Mouse (Mus musculus) layer of hippocampus, postnatal 36 days (tissue): ENCODE results near the gene B230219D22Rik. TPM values are rescaled to one million over a fixed set of nuclear protein-coding genes. Genes with fewer than 3 reads are reported as not detected.
"Not testable (repeated sequence)": the region's sequence is repeated elsewhere in the genome, so short reads cannot be mapped to it uniquely, and the experiment has no call there.

ENCODE experiments used
- DNase-seq, 2 experiments: peaks; one replicate each; pipeline ENCODE4 v3.0.0; 2022
- total RNA-seq, 2 experiments: library from RNA; stranded (reverse); gene quantifications; 2 replicates each; pipeline ENCODE4 v1.2.3; 2021

Gene B230219D22Rik
- total RNA-seq, result 10 to 100 TPM; 80.7 to 84.1 TPM

DNA sequence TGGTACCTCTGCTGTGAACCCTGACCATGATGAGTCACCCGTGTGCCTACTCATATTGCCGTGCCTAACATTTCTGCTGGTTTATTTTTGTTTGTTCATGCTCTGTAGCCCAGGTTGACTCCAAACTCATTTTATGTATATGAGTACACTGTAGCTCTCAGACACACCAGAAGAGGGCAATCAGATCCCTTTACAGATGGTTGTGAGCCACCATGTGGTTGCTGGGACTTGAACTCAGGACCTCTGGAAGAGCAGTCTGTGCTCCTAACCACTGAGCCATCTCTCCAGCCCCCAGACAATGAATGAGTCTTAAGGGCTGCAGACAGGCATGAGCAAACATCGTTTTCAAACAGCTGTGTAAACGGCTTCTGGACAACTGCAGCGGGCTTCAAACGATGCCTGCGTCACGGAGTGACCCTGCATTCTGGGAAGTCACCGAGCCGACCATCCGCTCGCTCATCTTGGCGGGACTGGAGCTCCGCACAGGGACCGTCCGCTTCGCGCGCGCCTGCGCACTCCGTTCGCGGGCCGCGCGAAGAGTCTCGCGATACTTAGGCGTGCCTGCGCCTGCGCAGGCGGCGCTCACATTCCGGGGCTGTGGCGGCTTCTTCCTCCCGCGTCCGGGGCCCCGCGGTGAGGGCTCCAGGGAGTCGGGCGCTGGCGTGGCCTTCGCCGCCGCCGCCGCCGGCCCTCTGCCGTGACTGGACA is at the start of gene B230219D22Rik:
Gene B230219D22Rik (plus strand): TSS at position 590 of the 708 bp plus-strand sequence.
- peak; percentile 87 to 89 for DNase-seq

DNA sequence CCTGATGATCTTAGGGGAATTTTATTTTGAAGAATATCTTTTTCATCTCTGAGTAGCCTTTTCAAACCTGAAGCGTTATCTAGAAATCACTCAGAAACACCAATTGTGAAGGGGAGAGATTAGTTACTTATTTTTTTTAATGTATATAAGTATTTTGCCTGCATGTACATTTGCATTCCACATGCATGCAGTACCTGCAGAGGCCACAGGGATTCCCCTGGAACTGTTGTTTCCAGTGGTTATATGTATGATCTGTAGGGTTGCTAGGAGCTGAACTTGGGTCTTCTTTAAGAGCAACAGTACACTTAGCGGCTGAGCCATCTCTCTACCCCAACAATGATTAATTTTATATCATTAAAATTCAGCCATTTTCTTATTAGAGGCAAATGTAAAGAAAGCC is 48.4 kb upstream of the B230219D22Rik start:
- no peak for DNase-seq

DNA sequence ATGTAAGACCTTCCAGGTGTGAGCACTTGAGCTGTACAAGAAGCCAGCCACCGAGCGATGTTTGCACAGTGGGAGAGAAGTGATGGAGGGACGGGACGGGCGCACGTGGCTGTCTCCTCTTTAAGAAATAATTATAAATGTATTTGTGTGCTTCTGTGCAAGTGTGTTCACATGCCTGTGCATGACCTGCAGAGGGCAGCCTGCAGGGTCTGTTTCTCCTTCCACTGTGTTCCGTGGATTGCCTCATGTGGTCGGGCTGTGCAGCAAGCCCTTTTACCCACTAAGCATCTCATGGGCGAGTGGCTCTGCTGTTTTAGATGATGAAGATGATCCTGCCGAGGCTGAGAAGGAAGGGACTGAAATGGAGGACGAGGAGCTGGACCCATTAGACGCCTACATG is 42.8 kb upstream of the B230219D22Rik start:
- DNase-seq, result no peak

DNA sequence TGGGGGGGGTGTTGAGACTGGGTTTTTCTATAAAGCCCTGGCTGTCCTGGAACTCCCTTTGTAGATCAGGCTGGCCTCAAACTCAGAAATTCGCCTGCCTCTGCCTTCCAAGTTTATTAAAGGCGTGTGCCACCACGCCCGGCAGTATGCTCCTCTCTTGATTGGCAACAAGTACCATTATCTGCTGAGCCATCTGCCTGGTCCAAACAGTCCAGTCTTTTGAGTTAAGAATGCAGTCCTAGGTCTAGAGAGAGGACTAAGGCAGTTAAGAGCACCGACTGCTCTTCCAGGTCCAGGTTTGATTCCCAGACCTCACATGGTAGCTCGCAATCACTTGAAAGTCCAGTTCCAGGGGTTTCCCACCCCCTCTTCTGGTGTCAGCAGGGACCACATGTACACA is 41.9 kb upstream of the B230219D22Rik start:
- no peak for DNase-seq

DNA sequence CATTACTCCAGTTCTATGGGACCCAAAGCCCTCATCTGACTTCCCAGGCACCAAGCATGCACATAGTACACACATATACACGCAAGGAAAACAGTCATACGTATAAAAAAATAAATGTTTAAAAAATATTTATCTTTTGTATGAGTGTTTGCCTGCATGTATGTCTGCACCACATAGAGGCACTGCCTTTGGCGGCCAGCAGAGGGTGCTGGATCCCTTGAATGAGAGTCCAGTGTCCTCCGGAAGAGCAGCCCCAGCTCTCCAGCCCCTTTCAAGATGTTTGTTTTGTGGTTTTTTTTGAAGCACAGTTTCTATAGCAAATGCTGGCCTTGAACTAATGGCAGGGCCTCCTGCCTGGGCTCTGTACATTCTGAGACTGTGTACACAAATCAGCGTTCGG is 24.4 kb upstream of the B230219D22Rik start:
- no peak for DNase-seq

DNA sequence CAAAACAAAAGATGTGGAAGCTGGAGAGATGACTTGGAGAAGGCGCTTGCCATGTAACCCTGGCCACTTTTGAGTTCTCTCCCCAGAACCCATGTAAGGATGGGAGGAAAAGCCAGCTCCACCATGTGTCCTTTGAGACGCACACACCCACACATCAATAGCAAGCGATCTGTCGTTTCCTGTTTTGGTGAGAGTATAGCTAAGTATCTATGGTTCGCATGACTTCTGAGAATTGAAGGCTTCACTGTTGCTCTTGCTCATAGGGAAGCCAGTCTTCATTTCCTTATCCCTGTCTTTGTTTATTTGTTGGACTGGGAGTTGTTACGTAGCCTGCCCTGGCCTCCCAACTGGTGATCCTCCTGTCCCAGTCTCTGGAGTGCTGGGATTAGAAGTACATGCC is 20.2 kb upstream of the B230219D22Rik start:
- no peak for DNase-seq

- DNase-seq, result no peak
These were observed 15.6 kb upstream of the B230219D22Rik start for GRCm38 (mm10) chr13:55677364-55677763.

DNA sequence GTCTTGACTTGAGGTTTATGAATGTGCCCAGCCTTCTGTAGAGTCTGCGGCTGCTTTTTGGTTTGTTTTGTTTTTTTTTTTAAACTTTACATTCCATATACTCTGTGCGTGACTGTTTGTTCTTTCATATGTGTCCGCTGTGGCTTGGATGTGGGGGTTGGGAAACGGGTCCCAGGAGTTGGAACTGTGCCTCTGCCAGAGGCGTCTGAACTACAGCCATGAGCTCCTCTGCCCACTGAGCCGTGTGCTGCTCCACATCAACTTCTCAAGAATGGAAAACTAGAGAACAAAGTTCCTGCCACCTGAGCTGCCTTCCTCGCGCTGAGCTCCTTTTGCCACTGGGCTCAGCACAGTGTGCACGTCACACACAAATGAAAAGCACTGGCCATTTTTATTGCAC is 10.7 kb upstream of the B230219D22Rik start:
- DNase-seq, result no peak

DNA sequence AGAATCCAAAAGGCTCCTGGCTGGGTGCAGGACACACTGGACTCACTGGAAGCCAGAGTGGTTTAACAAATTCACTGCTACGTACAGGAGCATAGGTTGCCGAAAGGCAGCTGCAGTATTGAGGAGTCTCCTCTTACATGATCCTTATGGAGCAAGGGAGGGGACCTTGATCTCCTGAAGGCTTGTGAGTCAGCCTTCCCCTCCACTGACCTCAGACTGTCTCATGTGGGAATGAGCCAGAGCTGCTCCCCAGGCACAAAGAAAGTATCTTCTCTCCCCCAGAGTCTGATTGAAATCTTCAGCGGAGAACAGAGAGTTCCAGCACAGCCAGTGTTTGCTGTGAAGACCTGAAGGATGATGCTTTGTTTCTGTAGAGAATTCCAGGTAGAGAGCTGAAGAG is 9.3 kb upstream of the B230219D22Rik start:
- no peak for DNase-seq

GRCm38 (mm10) chr13:55686107-55686633 is 6.8 kb upstream of the B230219D22Rik start:
- no peak for DNase-seq

GRCm38 (mm10) chr13:55687927-55688602 is 4.9 kb upstream of the B230219D22Rik start:
- no peak for DNase-seq

DNA sequence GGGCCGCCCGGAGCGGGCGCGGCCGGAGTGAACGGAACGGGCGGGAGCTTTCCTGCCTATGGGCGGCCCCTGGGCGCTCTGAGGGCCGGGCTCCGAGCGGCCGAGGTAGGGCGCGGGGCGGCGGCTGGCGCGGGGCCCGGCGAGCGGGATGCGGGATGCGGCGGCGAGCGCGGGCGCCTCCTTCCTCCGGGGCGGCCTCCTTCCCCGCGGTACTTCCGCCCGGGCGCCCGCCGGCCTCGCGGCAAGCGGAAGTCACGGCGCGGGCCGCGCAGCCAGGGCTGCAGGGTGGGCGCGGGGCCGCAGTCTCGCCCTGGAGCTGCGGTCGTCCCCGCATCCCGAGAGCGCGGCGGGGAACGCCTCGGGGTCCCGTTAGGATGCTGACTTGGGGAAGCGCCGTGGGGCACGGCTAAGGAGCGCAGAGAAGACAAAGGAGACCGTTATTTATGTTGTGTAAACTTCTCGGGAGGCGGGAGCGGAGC is 358 bp downstream of the B230219D22Rik start:
- no peak for DNase-seq

GRCm38 (mm10) chr13:55694110-55694509 is 1.2 kb downstream of the B230219D22Rik start:
- no peak for DNase-seq

GRCm38 (mm10) chr13:55695989-55696388 is 3.1 kb downstream of the B230219D22Rik start:
- not testable (repeated sequence) for DNase-seq

- DNase-seq, result no peak
These were observed 11.4 kb downstream of the B230219D22Rik start for GRCm38 (mm10) chr13:55704301-55704700.

DNA sequence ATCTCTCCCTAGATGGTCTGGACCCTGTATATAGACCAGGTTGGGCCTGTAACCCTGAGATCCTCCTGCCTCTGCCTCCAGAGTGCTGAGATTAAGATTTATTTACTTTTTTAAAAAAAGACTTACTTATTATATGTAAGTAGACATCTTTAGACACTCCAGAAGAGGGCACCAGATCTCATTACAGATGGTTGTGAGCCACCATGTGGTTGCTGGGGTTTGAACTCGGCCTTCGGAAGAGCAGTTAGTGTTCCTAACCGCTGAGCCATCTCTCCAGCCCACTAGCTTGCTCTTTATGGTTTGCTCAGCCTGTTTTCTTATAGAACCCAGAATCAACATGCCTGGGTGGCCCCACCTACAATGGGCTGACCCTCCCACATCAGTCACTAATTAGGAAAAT is 19.9 kb downstream of the B230219D22Rik start:
- no peak for DNase-seq

GRCm38 (mm10) chr13:55714501-55715166 is 21.7 kb downstream of the B230219D22Rik start, which contains the start of gene Txndc15:
TSS of gene Txndc15 (plus strand) at chr13:55714650.
- peak; percentile 88 to 91 for DNase-seq

- no peak for DNase-seq
These were observed 22.2 kb downstream of the B230219D22Rik start for GRCm38 (mm10) chr13:55715167-55715512.

GRCm38 (mm10) chr13:55715908-55716510 is 23.1 kb downstream of the B230219D22Rik start:
- no peak for DNase-seq

- DNase-seq, result no peak
These were observed 28.6 kb downstream of the B230219D22Rik start for GRCm38 (mm10) chr13:55721516-55721915.

DNA sequence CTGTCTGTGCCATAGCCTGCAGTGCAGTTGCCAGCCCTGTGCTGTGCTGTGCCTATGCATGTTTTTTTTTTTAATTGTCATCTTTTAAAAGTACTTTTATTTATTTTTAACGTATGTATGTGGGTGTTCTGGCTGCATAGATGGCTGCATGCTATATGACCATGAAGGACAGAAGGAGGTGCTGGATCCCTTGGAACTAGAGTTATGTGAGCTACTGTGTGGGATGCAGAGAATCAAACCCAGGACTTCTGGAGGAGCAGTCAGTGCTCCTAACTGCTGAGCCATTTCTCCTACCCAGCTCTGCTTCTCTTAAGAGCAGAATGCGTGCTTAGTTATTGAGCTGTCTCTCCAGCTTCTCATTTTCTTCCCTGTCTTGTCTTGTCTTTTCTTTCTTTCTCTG is 29.1 kb downstream of the B230219D22Rik start:
- DNase-seq, result no peak

- no peak for DNase-seq
These were observed 33.7 kb downstream of the B230219D22Rik start for GRCm38 (mm10) chr13:55726598-55727119.
